Mouse (Mus musculus) gonadal fat pad, adult 2 months (tissue): ENCODE measurements around the gene Ryk. TPM values are rescaled to one million over a fixed set of nuclear protein-coding genes. Genes with fewer than 3 reads are reported as not detected.
A peak's percentile ranks its signal among the peaks of the same experiment; 100 is the strongest.

Experiments used
- DNase-seq: peaks from one replicate; pipeline ENCODE4 v3.0.0-alpha.2; 2012; ENCODE audit warnings: low read depth
- polyA plus RNA-seq: library from polyadenylated mRNA; depleted of rRNA; stranded (reverse); fragments of >200 nt; gene quantifications from 2 replicates; pipeline ENCODE4 v1.2.3, GENCODE M21; 2012; rRNA removed

Ryk gene
- polyA plus RNA-seq, result 66.4 and 68.8 TPM in 2 replicates

DNA sequence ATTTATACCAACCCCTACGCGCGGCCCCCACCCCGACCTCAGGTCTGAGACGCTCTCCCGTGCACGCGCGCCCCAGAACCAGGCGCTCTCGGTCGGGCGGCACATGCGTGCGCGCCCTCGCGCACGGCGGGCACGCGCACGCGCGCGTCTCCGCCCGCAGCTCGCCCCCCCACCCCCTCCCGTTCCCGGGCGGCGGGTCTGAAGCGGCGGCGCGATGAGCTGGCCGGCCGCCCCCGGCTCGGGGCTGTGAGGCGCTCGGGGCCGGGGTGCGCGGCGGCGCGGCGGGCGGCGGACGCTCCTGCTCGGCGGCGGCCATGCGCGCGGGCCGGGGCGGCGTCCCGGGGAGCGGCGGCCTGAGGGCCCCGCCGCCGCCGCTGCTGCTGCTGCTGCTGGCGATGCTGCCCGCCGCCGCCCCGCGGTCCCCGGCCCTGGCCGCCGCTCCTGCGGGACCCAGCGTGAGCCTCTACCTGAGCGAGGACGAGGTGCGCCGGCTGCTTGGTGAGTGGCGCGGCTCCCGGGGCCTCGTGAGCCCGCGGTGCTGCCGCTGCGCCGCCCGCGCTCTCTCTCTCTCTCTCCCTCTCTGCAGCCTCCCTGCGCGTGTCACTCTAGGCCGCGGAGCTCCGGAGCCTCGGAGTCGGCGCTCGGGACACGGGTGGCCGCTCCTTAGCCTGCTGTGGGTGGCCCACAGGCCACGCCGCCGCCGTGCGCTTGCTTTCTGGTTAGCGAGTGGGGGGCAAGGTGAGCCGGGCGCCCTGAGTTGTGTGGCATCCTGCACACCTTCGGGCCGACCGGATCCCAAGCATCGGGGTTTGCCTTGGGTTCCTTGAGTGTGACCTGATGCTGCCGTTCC, at the start of gene Ryk:
Gene Ryk, plus strand, starts transcription at position 176 of the 850 bp plus-strand sequence.
- no peak for DNase-seq

- no peak for DNase-seq
Measured at GRCm38 (mm10) chr9:102789491-102789890, 45.2 kb upstream of the Ryk start.

GRCm38 (mm10) chr9:102791845-102792244, 42.9 kb upstream of the Ryk start:
- no peak for DNase-seq

DNA sequence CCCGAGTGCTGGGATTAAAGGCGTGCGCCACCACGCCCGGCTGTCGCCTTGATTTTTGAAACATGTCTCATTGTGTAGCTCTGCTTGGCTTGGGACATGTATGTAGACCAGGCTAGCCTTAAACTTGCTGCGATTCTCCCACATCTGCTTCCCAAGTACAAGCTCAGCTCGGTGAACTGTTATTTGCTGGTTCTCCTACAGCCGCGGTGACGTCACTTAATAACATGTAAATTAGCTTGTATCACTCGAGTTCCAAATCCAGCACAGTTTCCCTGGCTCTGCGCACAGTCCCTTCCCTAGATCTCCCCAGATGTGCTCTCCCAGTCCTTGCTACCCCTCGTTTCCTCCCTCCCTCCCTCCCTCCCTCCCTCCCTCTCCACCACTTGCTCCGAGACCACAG, 41.9 kb upstream of the Ryk start:
- no peak for DNase-seq

GRCm38 (mm10) chr9:102793286-102793809, 41.4 kb upstream of the Ryk start:
- no peak for DNase-seq

GRCm38 (mm10) chr9:102798406-102798805, 36.3 kb upstream of the Ryk start:
- no peak for DNase-seq

GRCm38 (mm10) chr9:102806056-102806573, 28.6 kb upstream of the Ryk start:
- peak; percentile 96 for DNase-seq

DNA sequence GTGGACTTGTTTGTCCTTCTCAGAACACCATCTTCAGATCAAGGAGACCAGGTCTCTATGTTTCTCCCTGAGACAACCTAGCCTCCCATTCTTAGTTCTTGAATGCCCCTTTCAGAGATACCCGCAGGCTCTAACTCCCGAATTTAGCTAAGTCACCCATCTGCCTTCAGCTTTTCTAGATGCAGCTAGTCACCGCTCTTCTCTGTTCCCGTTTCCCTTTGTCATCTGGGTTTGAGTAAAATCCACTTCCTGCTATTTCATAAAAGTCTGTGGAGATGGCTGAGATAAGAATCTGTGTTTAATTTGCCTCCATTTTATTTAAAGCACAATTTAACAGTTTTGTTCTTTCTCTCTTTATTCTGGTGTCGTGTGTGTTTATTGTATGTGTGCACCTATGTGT, 23.5 kb upstream of the Ryk start:
- no peak for DNase-seq

GRCm38 (mm10) chr9:102818228-102818627, 16.5 kb upstream of the Ryk start:
- DNase-seq, result no peak

DNA sequence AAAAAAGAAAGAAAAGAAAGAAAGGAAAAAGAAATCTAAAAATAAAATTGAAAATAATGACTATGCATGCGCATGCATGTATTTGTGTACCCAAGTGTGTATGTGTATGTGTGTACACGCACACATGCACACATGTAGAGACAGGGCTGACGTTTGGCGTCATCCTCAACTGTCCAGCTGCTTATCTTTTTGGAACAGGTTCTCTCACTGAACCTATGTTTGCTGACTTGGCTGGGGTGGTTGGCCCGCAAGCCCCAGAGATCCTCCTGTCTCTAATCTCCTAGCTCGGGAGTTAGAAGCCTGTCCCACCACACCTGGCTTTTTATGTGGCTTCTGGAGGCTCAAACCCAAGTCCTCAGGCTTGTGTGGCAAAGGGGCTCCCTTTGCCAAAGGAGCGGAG, 6.1 kb upstream of the Ryk start:
- DNase-seq, result no peak

DNA sequence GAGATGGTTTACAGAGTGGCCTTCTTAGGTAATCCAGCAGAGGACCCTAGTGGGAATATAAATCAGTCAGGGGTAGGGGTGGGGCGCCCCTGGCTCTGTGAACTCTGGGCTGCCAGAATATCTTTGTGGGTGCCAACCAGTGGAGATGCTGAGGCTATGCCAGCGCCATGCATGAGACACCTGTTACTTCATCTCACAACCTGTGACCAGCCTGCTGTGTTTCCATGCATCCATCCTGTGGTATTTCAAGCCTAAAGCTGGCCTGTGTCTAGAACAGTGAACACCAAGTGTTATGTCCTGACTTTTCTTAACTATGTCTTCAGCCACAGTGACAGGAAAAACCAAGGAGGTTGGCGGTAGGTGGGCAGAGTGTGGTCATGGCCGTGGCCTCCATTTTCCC, 3.2 kb upstream of the Ryk start:
- no peak for DNase-seq

DNA sequence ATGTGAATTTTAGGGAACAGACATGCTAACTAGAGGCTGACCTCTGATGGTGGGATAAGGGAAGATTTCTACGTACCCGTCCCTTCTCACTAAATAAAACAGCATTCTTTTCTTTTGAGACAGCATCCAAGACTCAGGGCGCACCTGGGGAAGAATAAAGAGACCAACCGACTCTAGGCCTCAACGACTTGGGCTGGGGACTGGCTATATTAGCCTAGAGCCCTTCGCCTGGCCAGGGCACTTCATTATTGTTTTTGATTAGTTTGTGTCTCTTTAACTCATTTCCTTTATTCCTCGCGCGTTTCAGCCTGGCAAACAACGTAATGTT, 339 bp upstream of the Ryk start:
- no peak for DNase-seq

DNA sequence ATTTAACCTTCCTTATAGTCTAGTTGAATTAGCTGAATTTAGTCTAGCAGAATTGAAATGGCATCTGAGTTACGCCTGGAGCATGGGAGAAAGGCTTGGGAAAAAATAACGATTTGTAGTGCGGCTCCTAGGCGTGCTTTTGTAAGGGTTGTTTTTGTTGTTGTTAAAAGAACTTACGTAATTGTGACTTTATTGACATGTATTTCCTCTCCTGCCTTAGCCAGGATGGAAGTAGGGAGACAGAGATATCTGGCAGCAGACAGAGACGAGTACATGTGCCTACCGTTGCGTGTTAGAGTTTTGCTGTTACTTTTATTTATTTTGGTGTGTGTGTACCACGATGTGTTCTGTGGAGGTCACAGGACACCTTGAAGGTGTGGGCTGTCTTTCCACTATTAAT, 1.6 kb downstream of the Ryk start:
- DNase-seq, result no peak

DNA sequence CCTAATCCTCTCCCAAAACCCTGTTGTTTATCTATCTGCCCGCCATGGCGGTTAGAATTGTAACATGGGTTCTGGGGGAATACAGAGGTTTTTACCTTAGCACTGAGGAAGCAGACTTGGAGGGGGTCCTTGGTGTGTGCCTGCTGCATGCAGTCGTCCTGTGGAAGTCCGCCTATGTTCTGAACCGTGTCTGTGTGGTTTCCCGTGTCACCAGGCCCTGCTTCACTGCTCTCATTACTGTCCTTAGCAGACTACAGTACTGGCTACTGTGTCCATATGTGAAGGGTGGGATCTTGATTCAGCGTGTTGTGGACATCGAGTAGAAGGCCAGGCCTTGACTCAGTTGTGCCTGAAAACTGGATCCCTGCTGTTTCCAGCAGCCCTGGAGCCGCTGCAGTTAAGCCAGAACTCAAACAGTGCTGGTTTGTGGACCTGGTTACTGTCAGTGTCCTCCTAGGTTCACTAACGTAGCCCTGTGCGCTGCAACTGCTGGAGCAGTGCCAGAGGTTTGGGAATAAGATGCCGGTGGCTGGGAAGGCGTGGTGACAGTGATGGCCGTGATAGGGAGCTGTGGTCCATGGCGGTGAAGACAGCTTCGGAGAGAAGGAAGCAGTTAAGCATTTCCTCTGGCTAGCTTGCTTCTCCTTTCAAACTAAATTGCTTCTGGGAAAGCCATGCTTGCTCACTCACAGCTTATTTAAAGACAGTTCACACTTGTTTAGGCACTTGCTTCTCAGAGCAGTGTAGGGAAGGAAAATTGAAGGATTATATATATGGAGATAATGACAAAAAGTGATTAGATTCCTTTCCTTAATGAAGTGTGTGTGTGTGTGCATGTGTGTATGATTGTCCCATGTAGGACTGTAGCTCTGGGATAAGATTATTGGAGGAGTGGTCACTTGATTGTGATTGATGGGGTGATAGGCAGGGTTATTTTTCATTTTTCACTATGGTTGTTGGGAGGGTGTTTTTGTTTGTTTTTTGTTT, 6.4 kb downstream of the Ryk start:
- no peak for DNase-seq

DNA sequence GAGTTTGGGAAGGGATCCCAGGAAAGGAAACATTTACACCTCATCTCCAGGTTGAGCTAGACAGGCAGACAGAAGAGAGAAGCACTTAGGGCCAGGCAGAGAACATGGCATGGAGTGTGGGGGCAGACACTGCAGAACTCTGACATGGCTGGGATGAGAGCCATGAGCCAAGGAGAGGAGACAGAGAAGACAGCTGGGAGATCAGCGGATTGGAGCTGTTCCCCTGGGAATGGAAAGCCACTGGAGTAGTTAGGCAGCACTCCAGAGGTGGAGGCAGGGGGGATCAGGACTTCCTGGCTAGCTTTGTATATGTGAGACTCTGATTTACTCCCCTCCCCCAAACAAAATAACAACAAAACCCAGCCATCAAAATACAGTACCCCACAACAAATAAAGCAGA, 7.1 kb downstream of the Ryk start:
- no peak for DNase-seq

DNA sequence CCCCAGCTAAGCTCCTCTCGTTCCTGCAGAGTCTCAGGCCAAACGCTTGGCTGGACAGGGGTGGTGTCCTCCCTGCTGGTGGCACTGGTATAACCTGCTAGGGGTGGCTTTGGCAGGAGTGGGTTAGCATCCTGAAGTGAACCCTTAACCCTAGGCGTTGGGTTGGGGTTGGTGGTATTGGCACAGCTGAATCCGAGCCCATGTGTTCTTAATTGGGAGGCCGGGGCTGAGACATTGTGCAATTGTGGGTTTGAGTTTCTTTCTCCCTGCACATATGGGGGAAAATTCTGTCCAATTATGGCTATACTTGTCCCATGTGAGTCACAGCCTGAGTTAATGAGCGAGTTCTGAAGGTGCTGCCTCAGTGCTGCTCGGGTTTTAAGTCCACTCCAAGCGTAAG, 7.8 kb downstream of the Ryk start:
- DNase-seq, result no peak

- DNase-seq, result no peak
Measured at GRCm38 (mm10) chr9:102843577-102843976, 8.9 kb downstream of the Ryk start.

DNA sequence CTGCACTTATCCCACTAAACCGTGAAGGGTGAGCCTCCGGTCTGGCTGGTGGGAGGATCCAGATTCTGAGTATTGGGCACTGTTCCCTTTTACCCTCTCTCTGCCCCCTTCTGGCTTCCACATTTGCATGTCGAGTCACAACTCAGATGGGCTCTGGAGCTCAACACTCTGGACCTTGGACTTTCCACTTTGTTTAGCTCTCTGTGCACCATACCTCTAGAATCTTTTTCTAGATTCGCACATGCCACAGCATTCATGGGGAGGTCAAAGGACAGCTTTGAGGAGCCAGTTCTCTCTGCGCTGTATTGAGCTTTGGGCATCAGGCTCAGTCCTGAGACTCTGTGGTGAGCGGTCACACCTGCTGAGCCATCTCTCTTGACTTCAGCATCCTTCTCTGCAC, 11.1 kb downstream of the Ryk start:
- no peak for DNase-seq

DNA sequence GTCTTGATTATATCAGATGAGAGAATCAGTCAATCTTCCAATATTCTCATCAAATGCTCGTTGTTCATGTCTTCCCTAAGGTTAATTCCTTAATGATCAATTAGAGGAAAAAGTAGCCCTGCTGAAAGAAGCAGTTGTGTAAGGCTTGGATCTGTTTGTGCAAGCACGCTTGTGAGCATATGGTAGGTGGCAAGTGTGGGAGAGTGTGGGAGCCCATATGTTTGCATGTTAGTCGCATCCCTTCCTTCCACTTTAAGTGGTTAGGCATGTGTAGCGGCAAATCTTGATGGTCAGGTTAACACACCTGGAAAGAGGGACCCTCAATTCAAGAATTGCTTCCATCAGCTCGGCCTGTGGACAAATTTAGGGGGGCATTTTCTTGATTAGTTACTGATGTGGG, 11.6 kb downstream of the Ryk start:
- DNase-seq, result no peak

GRCm38 (mm10) chr9:102852076-102853022, 17.6 kb downstream of the Ryk start:
- no peak for DNase-seq

GRCm38 (mm10) chr9:102857856-102858255, 23.1 kb downstream of the Ryk start:
- DNase-seq, result no peak
